Mouse (Mus musculus): ENCODE data around the gene Sord. TPM values are rescaled to one million over a fixed set of nuclear protein-coding genes. Genes with fewer than 3 reads are reported as not detected.
A peak's percentile ranks its signal among the peaks of the same experiment; 100 is the strongest.

The Sord gene
- total and polyA plus RNA-seq, 2 experiments from 2014 or later, result 87.7 to 99.5 TPM

GRCm38 (mm10) chr2:122231616-122232015 is 2.9 kb upstream of the Sord start:
- no peak overlapping the region for H3K9ac ChIP-seq (replicated peaks; ENCODE audit: low read depth, low read length)
- no peaks in the 10 kb centered on the region for H3K27me3 ChIP-seq (ENCODE audit: control insufficient read depth, insufficient read depth, low read length)
- no peak overlapping the region for H3K4me3 ChIP-seq (ENCODE audit: low read depth, low read length)
- DNase-seq (ENCODE audit: low spot score), result no peak
- H3K27ac ChIP-seq (ENCODE audit: low read depth), result no peak overlapping the region
- H3K4me2 ChIP-seq (ENCODE audit: low read depth, low read length), result no peak overlapping the region
- peaks cover 11% of the 10 kb centered on the region; the same call in 1 of the 2 replicates for H3K4me1 ChIP-seq (ENCODE audit: control insufficient read depth, insufficient read depth)
- H3K36me3 ChIP-seq (replicated peaks; ENCODE audit: control insufficient read depth, insufficient read depth, low read length), result no peaks in the 10 kb centered on the region
- TF ChIP-seq EP300 (IDR thresholded peaks at IDR 0.05; ENCODE audit: low read depth) (no peak), CTCF (IDR thresholded peaks at IDR 0.05; ENCODE audit: low read depth) (no peak)
- WGBS, result 83% methylated on average over 9 of the region's 9 CpGs
- H3K9me3 ChIP-seq (replicated peaks; ENCODE audit: control insufficient read depth, low read length), result no peaks in the 10 kb centered on the region
- no peak for ATAC-seq (ENCODE audit: insufficient read depth, low read depth)

DNA sequence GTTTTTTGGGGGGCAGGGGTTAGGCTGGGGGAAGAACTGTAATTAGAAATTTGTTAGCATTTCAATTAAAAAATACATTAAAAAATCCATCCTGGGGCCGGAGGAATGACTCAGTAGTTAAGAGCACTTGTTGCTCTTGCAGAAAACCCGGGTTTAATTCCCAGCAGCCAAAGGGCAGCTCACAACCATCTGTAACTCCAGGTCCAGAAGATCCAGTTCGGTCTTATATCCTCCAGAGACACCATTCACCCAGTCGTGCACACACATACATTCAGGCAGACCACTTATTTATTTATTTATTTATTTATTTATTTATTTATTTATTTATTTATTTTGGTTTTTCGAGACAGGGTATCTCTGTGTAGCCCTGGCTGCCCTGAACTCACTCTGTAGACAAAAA is 1.2 kb upstream of the Sord start:
- H3K4me3 ChIP-seq (ENCODE audit: low read depth, low read length), result no peak overlapping the region
- no peak overlapping the region for H3K27ac ChIP-seq (ENCODE audit: low read depth)
- H3K36me3 ChIP-seq (replicated peaks; ENCODE audit: control insufficient read depth, insufficient read depth, low read length), result no peaks in the 10 kb centered on the region
- TF ChIP-seq EP300 (IDR thresholded peaks at IDR 0.05; ENCODE audit: low read depth), result no peak
- no peak for TF ChIP-seq CTCF (IDR thresholded peaks at IDR 0.05; ENCODE audit: low read depth)
- H3K9me3 ChIP-seq (replicated peaks; ENCODE audit: control insufficient read depth, low read length), result no peaks in the 10 kb centered on the region
- DNase-seq (ENCODE audit: low spot score) (no peak), ATAC-seq (ENCODE audit: insufficient read depth, low read depth) (no peak)
- H3K4me2 ChIP-seq (ENCODE audit: low read depth, low read length), result no peak overlapping the region
- no peaks in the 10 kb centered on the region for H3K27me3 ChIP-seq (ENCODE audit: control insufficient read depth, insufficient read depth, low read length)
- peaks cover 11% of the 10 kb centered on the region; the same call in 1 of the 2 replicates for H3K4me1 ChIP-seq (ENCODE audit: control insufficient read depth, insufficient read depth)
- H3K9ac ChIP-seq (replicated peaks; ENCODE audit: low read depth, low read length), result no peak overlapping the region
- WGBS, result 52% methylated on average over 5 of the region's 5 CpGs

GRCm38 (mm10) chr2:122233759-122234557 is 591 bp upstream of the Sord start:
- Histone ChIP-seq H3K4me3 (ENCODE audit: low read depth, low read length) (peak overlapping the region; percentile 76), H3K36me3 (replicated peaks; ENCODE audit: control insufficient read depth, insufficient read depth, low read length) (no peaks in the 10 kb centered on the region), H3K4me1 (ENCODE audit: control insufficient read depth, insufficient read depth) (peaks cover 11% of the 10 kb centered on the region; the same call in 1 of the 2 replicates), H3K27me3 (ENCODE audit: control insufficient read depth, insufficient read depth, low read length) (no peaks in the 10 kb centered on the region), H3K9me3 (replicated peaks; ENCODE audit: control insufficient read depth, low read length) (no peaks in the 10 kb centered on the region), H3K9ac (replicated peaks; ENCODE audit: low read depth, low read length) (peak overlapping the region; percentile 80), H3K4me2 (ENCODE audit: low read depth, low read length) (peak overlapping the region; percentile 75), H3K27ac (ENCODE audit: low read depth) (peak overlapping the region; percentile 88)
- DNase-seq (ENCODE audit: low spot score), result peak; percentile 28
- WGBS, result 4% methylated on average over 26 of the region's 26 CpGs
- TF ChIP-seq CTCF (IDR thresholded peaks at IDR 0.05; ENCODE audit: low read depth) (no peak), EP300 (IDR thresholded peaks at IDR 0.05; ENCODE audit: low read depth) (no peak)
- peak; percentile 7; the same call in 1 of the 2 replicates for ATAC-seq (ENCODE audit: insufficient read depth, low read depth)

- H3K36me3 ChIP-seq (replicated peaks; ENCODE audit: control insufficient read depth, insufficient read depth, low read length), result no peaks in the 10 kb centered on the region
- H3K9ac ChIP-seq (replicated peaks; ENCODE audit: low read depth, low read length), result no peak overlapping the region
- H3K4me2 ChIP-seq (ENCODE audit: low read depth, low read length), result peak overlapping the region; percentile 75
- peaks cover 11% of the 10 kb centered on the region; the same call in 1 of the 2 replicates for H3K4me1 ChIP-seq (ENCODE audit: control insufficient read depth, insufficient read depth)
- H3K27me3 ChIP-seq (ENCODE audit: control insufficient read depth, insufficient read depth, low read length), result no peaks in the 10 kb centered on the region
- 55% methylated on average over 2 of the region's 2 CpGs for WGBS
- TF ChIP-seq EP300 (IDR thresholded peaks at IDR 0.05; ENCODE audit: low read depth) (no peak), CTCF (IDR thresholded peaks at IDR 0.05; ENCODE audit: low read depth) (no peak)
- peak overlapping the region; percentile 76 for H3K4me3 ChIP-seq (ENCODE audit: low read depth, low read length)
- no peaks in the 10 kb centered on the region for H3K9me3 ChIP-seq (replicated peaks; ENCODE audit: control insufficient read depth, low read length)
- ATAC-seq (ENCODE audit: insufficient read depth, low read depth) (no peak), DNase-seq (ENCODE audit: low spot score) (no peak)
- no peak overlapping the region; the same call in 1 of the 2 replicates for H3K27ac ChIP-seq (ENCODE audit: low read depth)
Observed at GRCm38 (mm10) chr2:122235425-122235824, 876 bp downstream of the Sord start.

DNA sequence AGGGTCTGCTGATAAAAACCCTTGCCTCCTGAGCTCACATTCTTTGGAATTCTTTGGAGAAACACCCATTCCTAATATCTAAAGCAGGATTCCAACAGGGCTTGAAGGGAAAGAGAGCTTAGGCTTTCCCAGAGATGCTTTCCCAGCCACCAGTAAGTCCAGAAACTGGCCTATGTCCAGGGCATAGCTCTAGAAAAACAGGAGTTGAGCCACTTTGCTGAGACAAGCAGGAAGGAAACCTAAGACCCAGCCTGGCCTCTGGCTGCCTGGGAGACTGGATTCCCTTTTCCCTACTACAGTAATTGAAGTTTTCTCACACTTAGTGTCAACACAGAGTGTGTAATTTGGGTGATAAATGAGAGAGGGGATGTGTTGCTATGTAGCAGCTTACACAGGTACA is 1.8 kb downstream of the Sord start:
- Histone ChIP-seq H3K9ac (replicated peaks; ENCODE audit: low read depth, low read length) (no peak overlapping the region), H3K36me3 (replicated peaks; ENCODE audit: control insufficient read depth, insufficient read depth, low read length) (no peaks in the 10 kb centered on the region), H3K27ac (ENCODE audit: low read depth) (no peak overlapping the region), H3K4me3 (ENCODE audit: low read depth, low read length) (no peak overlapping the region), H3K4me2 (ENCODE audit: low read depth, low read length) (no peak overlapping the region), H3K9me3 (replicated peaks; ENCODE audit: control insufficient read depth, low read length) (no peaks in the 10 kb centered on the region), H3K4me1 (ENCODE audit: control insufficient read depth, insufficient read depth) (peaks cover 11% of the 10 kb centered on the region; the same call in 1 of the 2 replicates), H3K27me3 (ENCODE audit: control insufficient read depth, insufficient read depth, low read length) (no peaks in the 10 kb centered on the region)
- no peak for TF ChIP-seq CTCF (IDR thresholded peaks at IDR 0.05; ENCODE audit: low read depth)
- no peak for TF ChIP-seq EP300 (IDR thresholded peaks at IDR 0.05; ENCODE audit: low read depth)
- ATAC-seq (ENCODE audit: insufficient read depth, low read depth) (no peak), DNase-seq (ENCODE audit: low spot score) (no peak)
